Comparison of ENCODE assay signal across 8 mouse cellular contexts in genomic region chr13:56135231-56136052, GRCm38 (mm10). TPM values are rescaled to one million over a fixed set of nuclear protein-coding genes. Genes with fewer than 3 reads are reported as not detected.
DNase-seq lines count a peak whose midpoint lies in the region; ATAC-seq lines count a peak whose summit lies in the region.

No protein-coding gene starts in this region.

- 1% methylated on average over 56 of the region's 89 CpGs for WGBS in hindbrain, embryonic 11.5 days

- peak overlapping the region; percentile 98 for H3K9ac ChIP-seq in hindbrain, embryonic 11.5 days (ENCODE audit: low read depth, low read length)

- peak overlapping the region; percentile 75 for H3K4me2 ChIP-seq in hindbrain, embryonic 11.5 days (replicated peaks; ENCODE audit: low read depth, low read length)

- peak; percentile 82 for DNase-seq in MN1 (ENCODE audit: low spot score)
- DNase-seq in cerebellum, adult 9-10 months, result peak; percentile 83
- DNase-seq in frontal cortex, adult 2 months (ENCODE audit: extremely low spot score in 1 of 2, low spot score in 1 of 2), result peak; percentile 62 to 88
- peak; percentile 90 for DNase-seq in hindbrain, embryonic 11.5 days (ENCODE audit: low spot score)
- peak; percentile 85 to 86 for DNase-seq in layer of hippocampus, postnatal 14 days (ENCODE audit: low spot score in 2 of 2)
- DNase-seq in lung, postnatal 10 days, result peak; percentile 94
- peak; percentile 88 for DNase-seq in ovary, postnatal 14 days (ENCODE audit: low spot score)
- DNase-seq in thymus, postnatal 10 days (ENCODE audit: low spot score in 2 of 2), result peak; percentile 71 to 82

- peaks cover 1% of the 10 kb centered on the region; the same call in 1 of the 2 replicates for H3K36me3 ChIP-seq in hindbrain, embryonic 11.5 days (ENCODE audit: control insufficient read depth, insufficient read depth, low read length)

- H3K27me3 ChIP-seq in hindbrain, embryonic 11.5 days (ENCODE audit: control insufficient read depth, insufficient read depth, low read length), result no peaks in the 10 kb centered on the region

- H3K27ac ChIP-seq in hindbrain, embryonic 11.5 days (ENCODE audit: low read depth, low read length), result peak overlapping the region; percentile 78

- H3K4me1 ChIP-seq in hindbrain, embryonic 11.5 days (replicated peaks; ENCODE audit: control insufficient read depth, insufficient read depth, low read length), result peaks cover 2% of the 10 kb centered on the region; the same call in 1 of the 2 replicates

- H3K9me3 ChIP-seq in hindbrain, embryonic 11.5 days (ENCODE audit: control insufficient read depth, low read length), result no peaks in the 10 kb centered on the region

- peak overlapping the region; percentile 99 for H3K4me3 ChIP-seq in hindbrain, embryonic 11.5 days (ENCODE audit: low read depth, low read length)

- ATAC-seq in hindbrain, embryonic 11.5 days (ENCODE audit: low FRiP score), result peak; percentile 86

RNA-seq across cellular contexts. Expression of gene H2afy, which starts 0.7 kb away (rescaled TPM):
- polyA plus RNA-seq in frontal cortex, adult 2 months (2012; rRNA removed), result 126 and 145 TPM in 2 replicates
- polyA plus RNA-seq in hindbrain, embryonic 11.5 days (2014; fragmentation: Nextera tagmentation; extraction: Ambion mirVana), result 578 and 619 TPM in 2 replicates
- 100 to 1,000 TPM; 127 to 133 TPM for total RNA-seq in layer of hippocampus, postnatal 14 days (2021)

RNA-seq across cellular contexts. Expression of gene Tifab, which starts 43.2 kb away (rescaled TPM):
- polyA plus RNA-seq in frontal cortex, adult 2 months (2012; rRNA removed), result 2.1 and 2.2 TPM in 2 replicates
- polyA plus RNA-seq in hindbrain, embryonic 11.5 days (2014; fragmentation: Nextera tagmentation; extraction: Ambion mirVana), result 0.45 and 0.71 TPM in 2 replicates
- 1 to 10 TPM; 1.7 to 1.8 TPM for total RNA-seq in layer of hippocampus, postnatal 14 days (2021)

Comparison
In these comparisons a context has a peak if more than half of its experiments do, and no peak if none do; other contexts are left out.
1. Peak in every context shown above with its lines: DNase-seq, ATAC-seq, H3K4me3 ChIP-seq and H3K27ac ChIP-seq.